In the genomic region with DNA sequence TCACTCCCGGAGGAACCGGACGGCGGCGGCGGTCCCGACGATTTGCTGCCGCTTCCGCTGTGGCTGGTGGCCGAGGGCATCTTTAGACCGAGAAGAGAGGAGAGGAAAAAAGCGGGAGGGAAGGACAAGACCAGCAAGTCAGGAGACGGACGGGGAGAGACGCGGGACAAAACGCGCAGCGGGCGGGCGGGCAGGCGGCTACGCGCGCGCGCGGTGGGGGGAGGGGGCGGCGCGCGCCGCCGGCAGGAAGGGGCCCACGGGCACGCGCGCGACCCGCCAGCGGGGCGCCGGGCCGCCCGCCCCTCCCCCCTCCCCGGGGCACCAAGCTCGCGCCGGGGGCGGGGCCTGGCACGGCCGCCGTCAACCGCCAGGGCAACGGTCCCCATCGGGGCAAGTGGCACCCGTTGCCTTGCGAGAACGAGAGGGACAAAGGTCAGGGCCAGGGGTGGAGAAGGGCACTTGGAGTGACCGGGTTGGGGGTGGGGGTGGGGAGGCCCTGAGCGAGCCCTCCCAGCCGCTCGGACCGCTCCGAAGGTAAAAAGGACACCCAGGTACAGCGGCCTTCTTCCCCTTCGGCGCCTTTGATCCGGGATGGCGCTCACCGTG, we compare ENCODE assay signal across 8 mouse cellular contexts. TPM values are rescaled to one million over a fixed set of nuclear protein-coding genes. Genes with fewer than 3 reads are reported as not detected.
DNase-seq lines count a peak whose midpoint lies in the region; ATAC-seq and TF ChIP-seq lines count a peak whose summit lies in the region.

No protein-coding gene starts in this region.

- no peaks in the 10 kb centered on the region for H3K9me3 ChIP-seq in erythroblast, embryonic 14.5 days (ENCODE audit: control insufficient read depth, low read length)
- H3K9me3 ChIP-seq in heart, embryonic 14.5 days (ENCODE audit: control insufficient read depth, low read length) = no peaks in the 10 kb centered on the region
- no peaks in the 10 kb centered on the region for H3K9me3 ChIP-seq in liver, embryonic 14.5 days (ENCODE audit: control insufficient read depth, low read length)
- no peaks in the 10 kb centered on the region for H3K9me3 ChIP-seq in stomach, postnatal 0 days (ENCODE audit: control insufficient read depth, low read length)

- H3K27ac ChIP-seq in bone marrow macrophage, adult 2 months (ENCODE audit: insufficient read depth, low read depth, low read length) = peak overlapping the region; percentile 97
- H3K27ac ChIP-seq in heart, embryonic 14.5 days (replicated peaks in 1 of 2; ENCODE audit: control insufficient read depth in 1 of 2, insufficient read depth in 1 of 2, low read depth in 2 of 2, low read length in 2 of 2) = peak overlapping the region; percentile 100
- peak overlapping the region; percentile 95 for H3K27ac ChIP-seq in liver, embryonic 14.5 days
- peak overlapping the region; percentile 100 for H3K27ac ChIP-seq in stomach, postnatal 0 days (replicated peaks)

- peak overlapping the region; percentile 83 for H3K4me2 ChIP-seq in heart, embryonic 14.5 days (ENCODE audit: low read length)
- H3K4me2 ChIP-seq in liver, embryonic 14.5 days (ENCODE audit: low read depth) = peak overlapping the region; percentile 89
- H3K4me2 ChIP-seq in stomach, postnatal 0 days (replicated peaks; ENCODE audit: low read depth) = peak overlapping the region; percentile 76

- peaks cover 16% of the 10 kb centered on the region for H3K4me1 ChIP-seq in bone marrow macrophage, adult 2 months (ENCODE audit: control insufficient read depth, insufficient read depth, low read length)
- H3K4me1 ChIP-seq in erythroblast, embryonic 14.5 days (ENCODE audit: control insufficient read depth) = peaks cover 30% of the 10 kb centered on the region
- peaks cover 0 to 21% of the 10 kb centered on the region in 2 experiments; a peak in 3 of 4 replicates for H3K4me1 ChIP-seq in heart, embryonic 14.5 days (ENCODE audit: control insufficient read depth in 2 of 2, insufficient read depth in 2 of 2, low read length in 2 of 2)
- H3K4me1 ChIP-seq in liver, embryonic 14.5 days (replicated peaks; ENCODE audit: control insufficient read depth in 2 of 2, insufficient read depth in 2 of 2, low read length in 1 of 2) = peaks cover 6 to 9% of the 10 kb centered on the region in 2 experiments
- no peaks in the 10 kb centered on the region for H3K4me1 ChIP-seq in stomach, postnatal 0 days (replicated peaks; ENCODE audit: control insufficient read depth, insufficient read depth)

- WGBS in heart, embryonic 14.5 days = under 1% methylated on average over 33 of the region's 72 CpGs
- WGBS in liver, embryonic 14.5 days (ENCODE audit: insufficient replicate concordance) = under 1% methylated on average over 59 of the region's 72 CpGs
- under 1% methylated on average over 41 of the region's 72 CpGs for whole genome bisulfite sequencing in stomach, postnatal 0 days

- TF ChIP-seq CTCF in bone marrow macrophage, adult 2 months (IDR thresholded peaks at IDR 0.05; ENCODE audit: low read depth, low read length) = no peak
- peak; percentile 39 for TF ChIP-seq CTCF in liver, embryonic 14.5 days (IDR thresholded peaks at IDR 0.05; ENCODE audit: low read depth)
- TF ChIP-seq CTCF in stomach, postnatal 0 days (IDR thresholded peaks at IDR 0.05; ENCODE audit: low read depth) = peak; percentile 27

- peak overlapping the region; percentile 96 for H3K4me3 ChIP-seq in bone marrow macrophage, adult 2 months (ENCODE audit: insufficient read depth, low read length)
- peak overlapping the region; percentile 99 for H3K4me3 ChIP-seq in erythroblast, embryonic 14.5 days (replicated peaks)
- H3K4me3 ChIP-seq in heart, embryonic 14.5 days (ENCODE audit: control insufficient read depth in 1 of 2, insufficient read depth in 1 of 2, low read depth in 1 of 2, low read length in 2 of 2) = peak overlapping the region; percentile 86 to 88
- peak overlapping the region; percentile 89 to 96 for H3K4me3 ChIP-seq in liver, embryonic 14.5 days (ENCODE audit: insufficient read depth in 1 of 2, low read depth in 2 of 2, low read length in 2 of 2)
- peak overlapping the region; percentile 95 for H3K4me3 ChIP-seq in stomach, postnatal 0 days (ENCODE audit: low read depth, low read length)

- 0 out of 2 replicates have a peak, but pooled peaks have one; percentile 2 for TF ChIP-seq EP300 in liver, embryonic 14.5 days (IDR thresholded peaks at IDR 0.05; ENCODE audit: low read depth)
- no peak for TF ChIP-seq EP300 in stomach, postnatal 0 days (optimal IDR thresholded peaks at IDR 0.05)

- peaks cover 41% of the 10 kb centered on the region for H3K36me3 ChIP-seq in erythroblast, embryonic 14.5 days (ENCODE audit: control insufficient read depth)
- peaks cover 33% of the 10 kb centered on the region for H3K36me3 ChIP-seq in heart, embryonic 14.5 days (ENCODE audit: control insufficient read depth, insufficient read depth, low read length)
- H3K36me3 ChIP-seq in liver, embryonic 14.5 days (replicated peaks; ENCODE audit: control insufficient read depth, insufficient read depth, low read depth) = peaks cover 17% of the 10 kb centered on the region
- H3K36me3 ChIP-seq in stomach, postnatal 0 days (ENCODE audit: control insufficient read depth, insufficient read depth, low read length) = no peaks in the 10 kb centered on the region; the same call in 1 of the 2 replicates

- no peaks in the 10 kb centered on the region for H3K27me3 ChIP-seq in erythroblast, embryonic 14.5 days (ENCODE audit: control insufficient read depth)
- H3K27me3 ChIP-seq in heart, embryonic 14.5 days (ENCODE audit: control insufficient read depth, insufficient read depth, low read length) = no peaks in the 10 kb centered on the region
- H3K27me3 ChIP-seq in liver, embryonic 14.5 days (ENCODE audit: control insufficient read depth, insufficient read depth, low read length) = no peaks in the 10 kb centered on the region
- H3K27me3 ChIP-seq in stomach, postnatal 0 days (ENCODE audit: control insufficient read depth, insufficient read depth, low read length) = no peaks in the 10 kb centered on the region

- peak; percentile 67 for ATAC-seq in heart, embryonic 14.5 days (ENCODE audit: insufficient number of reproducible peaks, insufficient read depth, low FRiP score, low read depth)
- peak; percentile 77 for ATAC-seq in liver, embryonic 14.5 days (ENCODE audit: insufficient read depth)
- peak; percentile 75 for ATAC-seq in stomach, postnatal 0 days (ENCODE audit: low FRiP score, low TSS enrichment)

- peak; percentile 92 for DNase-seq in CD4-positive, CD25-positive, alpha-beta regulatory T cell, adult 2 months (ENCODE audit: low read depth, low spot score)
- peak; percentile 88 to 95 for DNase-seq in kidney, postnatal 36 days
- peak; percentile 61 to 64 (median 62) for DNase-seq in liver, embryonic 14.5 days (ENCODE audit: low read depth in 3 of 3, low spot score in 3 of 3)
- DNase-seq in neural tube, embryonic 10.5 days (ENCODE audit: extremely low spot score, low spot score) = peak; percentile 90
- DNase-seq in stomach, postnatal 0 days (ENCODE audit: low spot score) = peak; percentile 85

- peak overlapping the region; percentile 94 for H3K9ac ChIP-seq in heart, embryonic 14.5 days (ENCODE audit: low read length)
- peak overlapping the region; percentile 97 for H3K9ac ChIP-seq in liver, embryonic 14.5 days (replicated peaks)
- H3K9ac ChIP-seq in stomach, postnatal 0 days (ENCODE audit: low read length) = peak overlapping the region; percentile 94

- 0 out of 2 replicates have a peak, but pooled peaks have one; percentile 44 for TF ChIP-seq POLR2A in bone marrow macrophage, adult 2 months (IDR thresholded peaks at IDR 0.05; ENCODE audit: borderline replicate concordance, low read depth, low read length)

RNA-seq across cellular contexts. Expression of gene Caprin1, which starts 0.5 kb away (rescaled TPM):
- polyA plus RNA-seq in bone marrow macrophage, adult 2 months (2012; ENCODE audit: insufficient read depth, insufficient read length, missing spikeins) = 183 and 206 TPM in 2 replicates
- 4.6 and 5.9 TPM in 2 replicates for polyA plus RNA-seq in erythroblast, embryonic 14.5 days (2012)
- 240 and 244 TPM in 2 replicates for polyA plus RNA-seq in heart, embryonic 14.5 days (2014; fragmentation: Nextera tagmentation; extraction: Ambion mirVana)
- polyA plus RNA-seq in liver, embryonic 14.5 days (2012; rRNA removed) = 53.8 and 71.3 TPM in 2 replicates
- polyA plus RNA-seq in liver, embryonic 14.5 days (2014; fragmentation: Nextera tagmentation; extraction: Ambion mirVana) = 118 and 134 TPM in 2 replicates
- 80.7 and 87.0 TPM in 2 replicates for polyA plus RNA-seq in stomach, postnatal 0 days (2015; fragmentation: Nextera tagmentation; extraction: Ambion mirVana)

RNA-seq across cellular contexts. Expression of gene Nat10, which starts 35.9 kb away (rescaled TPM):
- polyA plus RNA-seq in bone marrow macrophage, adult 2 months (2012; ENCODE audit: insufficient read depth, insufficient read length, missing spikeins) = 8.7 and 12.0 TPM in 2 replicates
- 0.41 and 0.52 TPM in 2 replicates for polyA plus RNA-seq in erythroblast, embryonic 14.5 days (2012)
- 15.3 and 16.3 TPM in 2 replicates for polyA plus RNA-seq in heart, embryonic 14.5 days (2014; fragmentation: Nextera tagmentation; extraction: Ambion mirVana)
- 20.5 and 21.7 TPM in 2 replicates for polyA plus RNA-seq in liver, embryonic 14.5 days (2012; rRNA removed)
- polyA plus RNA-seq in liver, embryonic 14.5 days (2014; fragmentation: Nextera tagmentation; extraction: Ambion mirVana) = 9.1 and 12.9 TPM in 2 replicates
- 8.8 and 8.9 TPM in 2 replicates for polyA plus RNA-seq in stomach, postnatal 0 days (2015; fragmentation: Nextera tagmentation; extraction: Ambion mirVana)

Comparison
In these comparisons a context has a peak if more than half of its experiments do, and no peak if none do; other contexts are left out.
1. Peak in every context shown above with its lines: DNase-seq, ATAC-seq, H3K4me3 ChIP-seq and H3K27ac ChIP-seq.